Mouse (Mus musculus) intestine, postnatal 0 days (tissue): ENCODE data around the gene Mrpl49. TPM values are rescaled to one million over a fixed set of nuclear protein-coding genes. Genes with fewer than 3 reads are reported as not detected.

Experiments
- ATAC-seq: fragments of 200-750 bp; cut with Nextera tagmentation; 2 replicates; pipeline ENCODE4 v1.8.0; 2017; ENCODE audit warnings: mild to moderate bottlenecking, moderate TSS enrichment, moderate library complexity
- H3K27ac ChIP-seq: fragments of 300-500 bp; sonication (generic); 2 replicates; pipeline ENCODE4 v1.5.1; 2014; ENCODE audit warnings: mild to moderate bottlenecking, low read depth, low read length, moderate library complexity
- H3K27me3 ChIP-seq: fragments of 300-500 bp; sonication (generic); replicated peaks from 2 replicates; pipeline ENCODE4 v1.6.1; 2014; ENCODE audit warnings: low read length, mixed read lengths; ENCODE audit not compliant: control insufficient read depth, insufficient read depth
- H3K36me3 ChIP-seq: fragments of 300-500 bp; sonication (generic); 2 replicates; pipeline ENCODE4 v1.6.1; 2014; ENCODE audit warnings: mild to moderate bottlenecking, moderate library complexity; ENCODE audit not compliant: control insufficient read depth, insufficient read depth
- H3K4me1 ChIP-seq: fragments of 300-500 bp; sonication (generic); replicated peaks from 2 replicates; pipeline ENCODE4 v1.6.1; 2014; ENCODE audit warnings: antibody characterized with exemption, low read length, mixed read lengths; ENCODE audit not compliant: control insufficient read depth, insufficient read depth
- H3K4me2 ChIP-seq: fragments of 300-500 bp; sonication (generic); replicated peaks from 2 replicates; pipeline ENCODE4 v1.6.1; 2014; ENCODE audit warnings: low read depth, mild to moderate bottlenecking, moderate library complexity
- H3K4me3 ChIP-seq: fragments of 300-500 bp; sonication (generic); 2 replicates; pipeline ENCODE4 v1.5.1; 2014; ENCODE audit warnings: low read depth, low read length
- H3K9ac ChIP-seq: fragments of 300-500 bp; sonication (generic); 2 replicates; pipeline ENCODE4 v1.6.1; 2014; ENCODE audit warnings: mild to moderate bottlenecking, low read depth, low read length
- H3K9me3 ChIP-seq: fragments of 300-500 bp; sonication (generic); 2 replicates; pipeline ENCODE4 v1.6.1; 2016; ENCODE audit warnings: mixed run types; ENCODE audit not compliant: control insufficient read depth
- CTCF ChIP-seq: sonication (generic); IDR thresholded peaks from 2 replicates; pipeline ENCODE4 v1.5.1; 2016; ENCODE audit warnings: low read depth, mild to moderate bottlenecking, control low read depth, antibody characterized with exemption, moderate library complexity
- WGBS: fragments of 180-500 bp; shearing (Covaris S2); extraction: QIAGEN DNeasy Blood & Tissue Kit; methylation state at CpG from one replicate; pipeline ENCODE4 v1.1.7; 2014; 5-methylcytosine and 5-hydroxymethylcytosine counted together
- microRNA-seq: library from miRNA; unstranded; fragments of <30 nt; microRNA quantifications from one replicate; pipeline ENCODE4, GENCODE M21; 2016
- polyA plus RNA-seq: library from polyadenylated mRNA; unstranded; fragments of >200 nt; fragmentation: Nextera tagmentation; extraction: Ambion mirVana; gene quantifications from 2 replicates; pipeline ENCODE4 v1.2.1, GENCODE M21; 2015

Mrpl49 gene
- polyA plus RNA-seq, 1 experiment from 2014 or later, result 36.3 TPM

GRCm38 (mm10) chr19:6009137-6009536 lies 48.4 kb downstream of the Mrpl49 start:
- 87% methylated on average over 8 of the region's 8 CpGs for WGBS
- peaks cover 26% of the 10 kb centered on the region for H3K36me3 ChIP-seq

GRCm38 (mm10) chr19:6007013-6007412 lies 50.6 kb downstream of the Mrpl49 start:
- Histone ChIP-seq H3K27me3 (no peaks in the 10 kb centered on the region), H3K27ac (no peak overlapping the region), H3K4me3 (no peak overlapping the region), H3K4me1 (no peaks in the 10 kb centered on the region), H3K9me3 (no peaks in the 10 kb centered on the region), H3K36me3 (peaks cover 26% of the 10 kb centered on the region), H3K4me2 (peak overlapping the region; percentile 38; the same call in 1 of the 2 replicates), H3K9ac (no peak overlapping the region)
- ATAC-seq, result peak; percentile 94
- 38% methylated on average over 13 of the region's 13 CpGs for WGBS
- no peak for TF ChIP-seq CTCF

More at GRCm38 (mm10) chr19:6009137-6009536, 48.4 kb downstream of the Mrpl49 start:
- TF ChIP-seq CTCF, result no peak
- Histone ChIP-seq H3K27me3 (no peaks in the 10 kb centered on the region), H3K9me3 (no peaks in the 10 kb centered on the region), H3K4me2 (no peak overlapping the region), H3K9ac (no peak overlapping the region), H3K27ac (no peak overlapping the region), H3K4me1 (no peaks in the 10 kb centered on the region), H3K4me3 (no peak overlapping the region)
- ATAC-seq, result no peak

GRCm38 (mm10) chr19:6005541-6005940 lies 52.0 kb downstream of the Mrpl49 start:
- no peak for ATAC-seq
- no peak for TF ChIP-seq CTCF
- Histone ChIP-seq H3K9ac (no peak overlapping the region; the same call in 1 of the 2 replicates), H3K36me3 (peaks cover 18% of the 10 kb centered on the region), H3K4me1 (no peaks in the 10 kb centered on the region), H3K4me2 (no peak overlapping the region), H3K9me3 (no peaks in the 10 kb centered on the region), H3K27me3 (no peaks in the 10 kb centered on the region), H3K27ac (no peak overlapping the region), H3K4me3 (no peak overlapping the region)
- WGBS, result 73% methylated on average over 11 of the region's 11 CpGs

Small RNA genes lying within 50 kb of the gene (microRNA-seq; reads per million reads assigned to microRNA genes)
- gene Mir6988, result 2.7 reads per million, percentile 2 among the genes with 10 or more reads in this experiment

Other genes with a start within 250 kb of the Mrpl49 start
- 21.7 and 24.0 TPM in 2 replicates for gene Frmd8, start 182.5 kb downstream of the Mrpl49 start, polyA plus RNA-seq
- 3.8 and 4.0 TPM in 2 replicates for gene Slc25a45, start 180.0 kb downstream of the Mrpl49 start, polyA plus RNA-seq
- 1.0 and 1.2 TPM in 2 replicates for gene Tigd3, start 163.6 kb downstream of the Mrpl49 start, polyA plus RNA-seq
- gene Dpf2, start 144.8 kb downstream of the Mrpl49 start, polyA plus RNA-seq, result 49.9 and 51.9 TPM in 2 replicates
- 6.5 and 6.6 TPM in 2 replicates for gene Cdc42ep2, start 133.0 kb downstream of the Mrpl49 start, polyA plus RNA-seq
- 23.5 and 23.9 TPM in 2 replicates for gene Pola2, start 93.6 kb downstream of the Mrpl49 start, polyA plus RNA-seq
- not detected in 2 replicates for gene Slc22a20, start 71.6 kb downstream of the Mrpl49 start, polyA plus RNA-seq
- gene Capn1, start 41.9 kb downstream of the Mrpl49 start, polyA plus RNA-seq, result 17.0 and 17.8 TPM in 2 replicates
- gene Syvn1, start 11.2 kb downstream of the Mrpl49 start, polyA plus RNA-seq, result 17.7 and 21.3 TPM in 2 replicates
- gene Fau, start 59 bp upstream of the Mrpl49 start, polyA plus RNA-seq, result 964 and 990 TPM in 2 replicates
- 30.8 and 33.3 TPM in 2 replicates for gene Znhit2, start 3.4 kb upstream of the Mrpl49 start, polyA plus RNA-seq
- 13.4 and 17.5 TPM in 2 replicates for gene Tm7sf2, start 10.6 kb upstream of the Mrpl49 start, polyA plus RNA-seq
- 35.9 and 42.4 TPM in 2 replicates for gene Vps51, start 19.4 kb upstream of the Mrpl49 start, polyA plus RNA-seq
- not detected in 2 replicates for gene Tmem262, start 22.2 kb upstream of the Mrpl49 start, polyA plus RNA-seq
- 0.43 and 0.47 TPM in 2 replicates for gene Gm28374, start 24.5 kb upstream of the Mrpl49 start, polyA plus RNA-seq
- 54.9 and 56.2 TPM in 2 replicates for gene Zfpl1, start 27.2 kb upstream of the Mrpl49 start, polyA plus RNA-seq
- gene Cdca5, start 27.2 kb upstream of the Mrpl49 start, polyA plus RNA-seq, result 8.7 and 8.9 TPM in 2 replicates
- gene AC131692.1, start 36.6 kb upstream of the Mrpl49 start, polyA plus RNA-seq, result not detected in 2 replicates
- gene Naaladl1, start 48.0 kb upstream of the Mrpl49 start, polyA plus RNA-seq, result 273 and 333 TPM in 2 replicates
- gene Sac3d1, start 60.9 kb upstream of the Mrpl49 start, polyA plus RNA-seq, result 17.0 and 19.1 TPM in 2 replicates
- gene Snx15, start 70.5 kb upstream of the Mrpl49 start, polyA plus RNA-seq, result 23.0 and 23.3 TPM in 2 replicates
- 0.61 and 1.3 TPM in 2 replicates for gene Batf2, start 83.2 kb upstream of the Mrpl49 start, polyA plus RNA-seq
- 70.6 and 71.5 TPM in 2 replicates for gene Arl2, start 83.8 kb upstream of the Mrpl49 start, polyA plus RNA-seq
- 0.20 TPM in 1 of 2 replicates, not detected in the other for gene Majin, start 126.6 kb upstream of the Mrpl49 start, polyA plus RNA-seq
- gene Gpha2, start 168.6 kb upstream of the Mrpl49 start, polyA plus RNA-seq, result 0.26 and 0.34 TPM in 2 replicates
- 15.2 and 17.1 TPM in 2 replicates for gene Ppp2r5b, start 178.1 kb upstream of the Mrpl49 start, polyA plus RNA-seq
- 3.6 and 4.0 TPM in 2 replicates for gene Atg2a, start 183.9 kb upstream of the Mrpl49 start, polyA plus RNA-seq
- 177 and 201 TPM in 2 replicates for gene Ehd1, start 218.9 kb upstream of the Mrpl49 start, polyA plus RNA-seq
- 1.8 and 2.3 TPM in 2 replicates for gene Cdc42bpg, start 248.7 kb upstream of the Mrpl49 start, polyA plus RNA-seq